14 mouse cellular contexts compared by ENCODE assay signal in the genomic region with DNA sequence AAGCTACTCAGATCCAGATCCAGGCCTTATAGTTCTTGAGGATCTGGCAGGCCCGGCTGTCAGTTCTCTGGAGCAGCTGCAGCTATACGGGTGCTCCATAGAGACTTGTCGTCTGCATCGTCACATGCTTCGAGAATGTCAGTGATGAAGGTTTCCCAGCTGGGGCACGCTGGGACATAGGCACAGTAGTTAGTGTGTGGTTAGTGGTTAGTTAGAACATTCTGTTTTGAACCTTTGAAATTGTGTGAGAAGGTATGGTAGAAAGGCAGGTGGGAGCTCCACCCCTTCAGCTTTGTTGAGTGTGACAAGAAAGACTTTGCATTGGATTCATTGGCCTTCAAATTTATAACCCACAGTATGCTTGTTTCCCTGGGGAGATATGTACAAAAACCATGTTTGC. TPM values are rescaled to one million over a fixed set of nuclear protein-coding genes. Genes with fewer than 3 reads are reported as not detected.
"Had no signal": no experiment of that assay in that cellular context is flagged by ENCODE, and none has a peak within 500 bp of the region (broad histone marks: within the 10 kb centered on the region; RNA-seq: fewer than 3 reads in every experiment).

No protein-coding gene starts in this region.

- H3K4me3 ChIP-seq: intestine, embryonic 15.5 days; left cerebral cortex, adult 2 months; limb, embryonic 15.5 days; liver, embryonic 12.5 days; midbrain, embryonic 10.5 days had no signal

- H3K4me1 ChIP-seq: intestine, embryonic 15.5 days; limb, embryonic 15.5 days; liver, embryonic 12.5 days had no signal

- H3K27me3 ChIP-seq: intestine, embryonic 15.5 days; limb, embryonic 15.5 days; liver, embryonic 12.5 days had no signal

- H3K27ac ChIP-seq: intestine, embryonic 15.5 days; left cerebral cortex, adult 2 months; limb, embryonic 15.5 days; liver, embryonic 12.5 days; midbrain, embryonic 10.5 days had no signal

- DNase-seq: kidney, adult 18-20 months; kidney, postnatal 10 days; lung, embryonic 14.5 days; lung, postnatal 10 days; lung, postnatal 4 days; right cerebral cortex, postnatal 4 days; spleen, adult 18-20 months had no signal

- ATAC-seq: liver, embryonic 12.5 days; midbrain, embryonic 16.5 days had no signal

- H3K36me3 ChIP-seq: intestine, embryonic 15.5 days; limb, embryonic 15.5 days; liver, embryonic 12.5 days; midbrain, embryonic 10.5 days had no signal

RNA-seq across cellular contexts. Expression of gene Fabp1, which starts 44.8 kb away (rescaled TPM):
- polyA plus RNA-seq: lung, embryonic 14.5 days; midbrain, embryonic 10.5 days; midbrain, embryonic 16.5 days; neural tube, embryonic 14.5 days had no signal
